Mouse (Mus musculus) lung, adult 2 months (tissue): ENCODE data around the gene Bcap29.

Source experiments
- CTCF ChIP-seq: fragments of 200-500 bp; IDR thresholded peaks from 2 replicates; pipeline ENCODE4 v1.5.1; 2011; ENCODE audit warnings: mild to moderate bottlenecking, low read length, control low read depth; ENCODE audit not compliant: insufficient read depth
- POLR2A ChIP-seq: fragments of 200-500 bp; IDR thresholded peaks from 2 replicates; pipeline ENCODE4 v1.6.1; 2011; ENCODE audit warnings: low read depth, mild to moderate bottlenecking, control low read depth, low read length, borderline replicate concordance; ENCODE audit errors: extremely low read depth

GRCm38 (mm10) chr12:31592011-31592410, 42.4 kb downstream of the Bcap29 start:
- TF ChIP-seq POLR2A (no peak), CTCF (no peak)
